Mouse (Mus musculus) intestine, embryonic 16.5 days (tissue): ENCODE data around the gene Galm. TPM values are rescaled to one million over a fixed set of nuclear protein-coding genes. Genes with fewer than 3 reads are reported as not detected.

Source experiments
- ATAC-seq: fragments of 200-750 bp; cut with Nextera tagmentation; 2 replicates; pipeline ENCODE4 v1.8.0; 2017; ENCODE audit warnings: moderate TSS enrichment, moderate library complexity
- H3K27ac ChIP-seq: fragments of 300-500 bp; sonication (generic); 2 replicates; pipeline ENCODE4 v1.5.1; 2014; ENCODE audit warnings: mild to moderate bottlenecking, low read length
- H3K27me3 ChIP-seq: fragments of 300-500 bp; sonication (generic); replicated peaks from 2 replicates; pipeline ENCODE4 v1.6.1; 2014; ENCODE audit warnings: low read length, control low read depth, mixed read lengths; ENCODE audit not compliant: control insufficient read depth, insufficient read depth
- H3K36me3 ChIP-seq: fragments of 300-500 bp; sonication (generic); 2 replicates; pipeline ENCODE4 v1.6.1; 2014; ENCODE audit warnings: low read length, control low read depth; ENCODE audit not compliant: control insufficient read depth, insufficient read depth
- H3K4me1 ChIP-seq: fragments of 300-500 bp; sonication (generic); 2 replicates; pipeline ENCODE4 v1.6.1; 2014; ENCODE audit warnings: low read length, control low read depth, mixed read lengths; ENCODE audit not compliant: control insufficient read depth, insufficient read depth
- H3K4me2 ChIP-seq: fragments of 300-500 bp; sonication (generic); 2 replicates; pipeline ENCODE4 v1.6.1; 2014; ENCODE audit warnings: low read depth, low read length, control low read depth
- H3K4me3 ChIP-seq: fragments of 300-500 bp; sonication (generic); 2 replicates; pipeline ENCODE4 v1.5.1; 2014; ENCODE audit warnings: mild to moderate bottlenecking, low read length
- H3K9ac ChIP-seq: fragments of 300-500 bp; sonication (generic); 2 replicates; pipeline ENCODE4 v1.6.1; 2014; ENCODE audit warnings: low read depth, low read length
- H3K9me3 ChIP-seq: fragments of 300-500 bp; sonication (generic); 2 replicates; pipeline ENCODE4 v1.6.1; 2016; ENCODE audit warnings: low read length, control low read depth; ENCODE audit not compliant: control insufficient read depth
- WGBS: fragments of 180-500 bp; shearing (Covaris S2); extraction: QIAGEN DNeasy Blood & Tissue Kit; methylation state at CpG from one replicate; pipeline ENCODE4 v1.1.7; 2014; 5-methylcytosine and 5-hydroxymethylcytosine counted together
- polyA plus RNA-seq: library from polyadenylated mRNA; unstranded; fragments of >200 nt; fragmentation: Nextera tagmentation; extraction: Ambion mirVana; gene quantifications from 2 replicates; pipeline ENCODE4 v1.2.1, GENCODE M21; 2015

Gene Galm
- polyA plus RNA-seq, 1 experiment from 2014 or later, result 101 TPM

- Histone ChIP-seq H3K4me1 (peaks cover 1% of the 10 kb centered on the region; the same call in 1 of the 2 replicates), H3K27ac (no peak overlapping the region), H3K4me3 (no peak overlapping the region), H3K9ac (no peak overlapping the region), H3K36me3 (no peaks in the 10 kb centered on the region), H3K4me2 (no peak overlapping the region), H3K9me3 (no peaks in the 10 kb centered on the region), H3K27me3 (no peaks in the 10 kb centered on the region)
- WGBS, result 61% methylated on average over 2 of the region's 2 CpGs
- ATAC-seq, result no peak
Observed at GRCm38 (mm10) chr17:80153631-80154030, 26.4 kb downstream of the Galm start.

DNA sequence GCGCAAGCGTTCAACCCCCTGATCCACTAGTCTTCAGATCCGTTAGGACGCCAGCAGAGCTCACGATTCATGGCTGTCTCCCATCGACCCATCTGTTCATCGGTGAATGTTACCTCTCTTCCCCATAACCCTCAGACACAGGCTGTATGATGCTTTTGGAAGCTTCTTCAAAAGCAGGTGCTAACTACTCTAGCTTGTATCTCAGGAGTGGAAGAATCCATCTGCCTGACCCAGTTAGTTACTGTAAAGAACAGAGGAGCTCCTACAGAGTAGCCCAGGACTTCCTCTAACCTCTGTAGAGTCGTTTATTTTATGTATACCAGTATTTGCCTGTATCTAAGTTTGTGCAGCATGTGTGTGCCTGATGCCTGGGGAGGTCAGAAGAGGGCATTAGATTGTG, 29.6 kb downstream of the Galm start:
- no peak overlapping the region for H3K27ac ChIP-seq
- H3K27me3 ChIP-seq, result no peaks in the 10 kb centered on the region
- no peaks in the 10 kb centered on the region for H3K4me1 ChIP-seq
- no peak overlapping the region for H3K4me2 ChIP-seq
- ATAC-seq, result no peak
- H3K4me3 ChIP-seq, result no peak overlapping the region
- H3K9ac ChIP-seq, result no peak overlapping the region
- H3K9me3 ChIP-seq, result no peaks in the 10 kb centered on the region
- 88% methylated on average over 8 of the region's 8 CpGs for WGBS
- no peaks in the 10 kb centered on the region for H3K36me3 ChIP-seq

GRCm38 (mm10) chr17:80157489-80157888, 30.2 kb downstream of the Galm start:
- no peaks in the 10 kb centered on the region for H3K4me1 ChIP-seq
- no peaks in the 10 kb centered on the region for H3K36me3 ChIP-seq
- no peak overlapping the region for H3K27ac ChIP-seq
- 84% methylated on average over 6 of the region's 6 CpGs for WGBS
- H3K4me3 ChIP-seq, result no peak overlapping the region
- H3K9ac ChIP-seq, result no peak overlapping the region
- no peak for ATAC-seq
- no peak overlapping the region for H3K4me2 ChIP-seq
- H3K9me3 ChIP-seq, result no peaks in the 10 kb centered on the region
- no peaks in the 10 kb centered on the region for H3K27me3 ChIP-seq

- Histone ChIP-seq H3K27ac (no peak overlapping the region), H3K9me3 (no peaks in the 10 kb centered on the region), H3K4me1 (no peaks in the 10 kb centered on the region), H3K36me3 (no peaks in the 10 kb centered on the region), H3K4me2 (no peak overlapping the region), H3K27me3 (no peaks in the 10 kb centered on the region), H3K9ac (no peak overlapping the region), H3K4me3 (no peak overlapping the region)
- ATAC-seq, result peak; percentile 50; the same call in 1 of the 2 replicates
- 41% methylated on average over 5 of the region's 5 CpGs for WGBS
Observed at GRCm38 (mm10) chr17:80160454-80160853, 33.2 kb downstream of the Galm start.

DNA sequence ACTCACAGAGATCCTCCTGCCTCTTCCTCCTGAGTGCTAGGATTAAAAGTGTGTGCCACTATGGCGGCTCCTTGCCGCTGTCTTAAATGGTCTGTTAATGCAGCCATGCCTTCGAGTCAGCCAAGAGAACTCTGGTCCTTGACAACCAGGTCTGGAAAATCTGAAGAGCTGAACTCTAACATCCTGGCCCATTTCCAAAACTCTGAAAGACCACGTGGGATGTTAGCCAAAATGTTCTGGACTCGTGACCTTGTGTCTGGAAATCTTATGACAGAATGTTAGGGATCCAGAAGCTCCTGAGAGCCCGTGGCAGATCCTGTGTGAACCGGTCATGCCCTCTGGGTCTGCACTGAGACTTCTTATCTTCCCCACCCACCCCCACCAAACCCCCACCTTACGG, 36.7 kb downstream of the Galm start:
- Histone ChIP-seq H3K9me3 (no peaks in the 10 kb centered on the region), H3K9ac (no peak overlapping the region), H3K27ac (no peak overlapping the region), H3K27me3 (no peaks in the 10 kb centered on the region), H3K4me2 (no peak overlapping the region), H3K4me1 (peaks cover 12% of the 10 kb centered on the region), H3K4me3 (no peak overlapping the region), H3K36me3 (no peaks in the 10 kb centered on the region)
- no peak for ATAC-seq
- WGBS, result 70% methylated on average over 8 of the region's 8 CpGs

- H3K27me3 ChIP-seq, result no peaks in the 10 kb centered on the region
- no peak overlapping the region for H3K4me3 ChIP-seq
- peaks cover 12% of the 10 kb centered on the region for H3K4me1 ChIP-seq
- WGBS, result 59% methylated on average over 6 of the region's 6 CpGs
- H3K4me2 ChIP-seq, result no peak overlapping the region
- H3K36me3 ChIP-seq, result no peaks in the 10 kb centered on the region
- H3K27ac ChIP-seq, result no peak overlapping the region
- no peak overlapping the region for H3K9ac ChIP-seq
- no peaks in the 10 kb centered on the region for H3K9me3 ChIP-seq
- no peak for ATAC-seq
Observed at GRCm38 (mm10) chr17:80165741-80166140, 38.5 kb downstream of the Galm start.

- peaks cover 12% of the 10 kb centered on the region for H3K4me1 ChIP-seq
- H3K36me3 ChIP-seq, result no peaks in the 10 kb centered on the region
- no peak for ATAC-seq
- no peak overlapping the region for H3K4me2 ChIP-seq
- no peak overlapping the region for H3K27ac ChIP-seq
- H3K4me3 ChIP-seq, result no peak overlapping the region
- H3K9ac ChIP-seq, result no peak overlapping the region
- no peaks in the 10 kb centered on the region for H3K27me3 ChIP-seq
- H3K9me3 ChIP-seq, result no peaks in the 10 kb centered on the region
- 87% methylated on average over 6 of the region's 6 CpGs for WGBS
Observed at GRCm38 (mm10) chr17:80166346-80166745, 39.1 kb downstream of the Galm start.

GRCm38 (mm10) chr17:80167436-80167835, 40.2 kb downstream of the Galm start:
- no peak for ATAC-seq
- no peaks in the 10 kb centered on the region for H3K27me3 ChIP-seq
- 73% methylated on average over 4 of the region's 4 CpGs for WGBS

GRCm38 (mm10) chr17:80167851-80168251, 40.6 kb downstream of the Galm start:
- peak; percentile 26; the same call in 1 of the 2 replicates for ATAC-seq
- H3K27ac ChIP-seq, result no peak overlapping the region
- H3K4me3 ChIP-seq, result no peak overlapping the region
- H3K9ac ChIP-seq, result no peak overlapping the region
- H3K4me1 ChIP-seq, result peaks cover 12% of the 10 kb centered on the region
- no peaks in the 10 kb centered on the region for H3K27me3 ChIP-seq
- H3K9me3 ChIP-seq, result no peaks in the 10 kb centered on the region
- WGBS, result 51% methylated on average over 7 of the region's 7 CpGs
- no peaks in the 10 kb centered on the region for H3K36me3 ChIP-seq
- no peak overlapping the region; the same call in 1 of the 2 replicates for H3K4me2 ChIP-seq

More at GRCm38 (mm10) chr17:80167436-80167835, 40.2 kb downstream of the Galm start:
- Histone ChIP-seq H3K9me3 (no peaks in the 10 kb centered on the region), H3K4me1 (peaks cover 12% of the 10 kb centered on the region), H3K9ac (no peak overlapping the region), H3K27ac (no peak overlapping the region), H3K36me3 (no peaks in the 10 kb centered on the region), H3K4me3 (no peak overlapping the region), H3K4me2 (no peak overlapping the region)
